Mouse (Mus musculus): ENCODE results near the gene Kdm4a.

Kdm4a gene

DNA sequence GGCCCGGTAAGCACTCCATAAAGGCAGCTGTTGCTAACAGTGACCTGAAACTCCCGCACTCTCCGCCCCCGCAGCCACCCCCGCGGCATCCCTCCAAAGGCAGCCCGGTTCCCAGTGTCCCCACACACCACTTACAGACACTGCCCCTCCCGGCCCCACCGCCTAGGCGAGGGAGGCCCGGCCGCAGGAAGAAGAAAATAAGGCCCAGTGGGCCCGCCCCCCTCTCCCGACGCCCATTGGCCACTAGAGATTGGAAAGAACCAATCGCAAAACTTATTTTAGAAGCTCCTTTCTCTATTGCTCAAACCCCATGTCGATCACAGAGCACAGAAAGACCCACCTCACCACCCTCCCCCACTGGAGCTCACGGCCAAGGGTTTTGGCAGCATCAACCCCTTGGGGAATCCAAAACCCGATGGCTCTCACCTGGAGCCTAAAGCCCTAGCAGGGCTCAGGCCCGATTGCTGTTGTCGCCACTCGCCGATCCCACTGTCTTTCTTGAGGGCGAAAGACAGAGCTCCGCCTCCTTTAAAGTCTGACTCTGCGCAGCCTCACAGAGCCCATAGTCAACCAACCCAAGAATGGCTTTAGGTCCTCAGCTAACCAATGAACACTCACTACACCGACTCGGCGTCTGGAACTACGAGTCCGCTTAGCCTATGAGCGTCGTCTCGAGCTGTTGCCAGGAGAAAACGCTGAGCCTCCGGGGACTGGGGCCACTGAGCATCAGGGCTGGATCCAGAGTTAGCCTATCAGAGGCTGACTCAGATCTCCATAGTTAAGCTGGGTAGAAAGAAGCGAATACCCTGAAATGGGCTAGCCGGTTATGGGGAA, at the start of gene Kdm4a:
Gene Kdm4a, minus strand, starts transcription at position 577 of the 834 bp plus-strand sequence.
- peak; percentile 81 to 85 for DNase-seq (ENCODE audit: low read depth in 1 of 2, low spot score in 2 of 2)

DNA sequence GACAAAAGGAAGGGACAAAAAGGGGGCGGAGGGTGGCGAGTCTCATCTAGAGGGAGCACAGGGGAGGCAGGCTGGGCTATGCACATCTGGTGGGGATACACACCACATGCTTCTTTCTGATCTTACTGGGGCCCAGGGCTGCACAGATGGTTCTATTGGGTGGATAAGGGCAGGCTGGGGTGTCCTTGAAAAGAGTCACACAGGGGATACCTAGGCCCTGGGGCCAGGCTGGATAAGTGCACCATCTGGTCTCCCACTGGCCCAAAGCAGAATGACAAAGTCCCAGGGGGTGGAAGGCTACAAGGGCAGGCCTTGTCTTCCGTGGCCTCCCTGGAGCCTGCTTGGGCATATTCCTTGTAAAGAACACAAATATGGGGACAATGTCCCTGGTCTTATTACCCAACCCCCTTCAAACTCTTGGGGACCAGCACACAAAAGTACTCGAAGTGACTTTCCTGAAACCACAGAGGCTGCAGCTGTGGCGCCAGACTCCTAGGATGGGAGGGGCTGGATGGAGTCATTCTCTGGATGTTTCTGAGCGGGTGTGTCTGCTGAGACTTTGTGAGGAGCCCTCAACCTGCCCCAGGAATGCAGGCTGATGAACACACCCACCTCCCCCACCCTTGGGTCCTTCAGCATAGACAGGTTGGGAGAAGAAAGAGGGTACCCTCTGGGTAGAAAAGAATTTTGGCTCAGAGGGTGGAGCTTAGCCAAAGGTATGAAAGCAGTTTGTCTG, 49.4 kb upstream of the Kdm4a start:
- DNase-seq (ENCODE audit: low read depth in 1 of 2, low spot score in 2 of 2), result no peak

DNA sequence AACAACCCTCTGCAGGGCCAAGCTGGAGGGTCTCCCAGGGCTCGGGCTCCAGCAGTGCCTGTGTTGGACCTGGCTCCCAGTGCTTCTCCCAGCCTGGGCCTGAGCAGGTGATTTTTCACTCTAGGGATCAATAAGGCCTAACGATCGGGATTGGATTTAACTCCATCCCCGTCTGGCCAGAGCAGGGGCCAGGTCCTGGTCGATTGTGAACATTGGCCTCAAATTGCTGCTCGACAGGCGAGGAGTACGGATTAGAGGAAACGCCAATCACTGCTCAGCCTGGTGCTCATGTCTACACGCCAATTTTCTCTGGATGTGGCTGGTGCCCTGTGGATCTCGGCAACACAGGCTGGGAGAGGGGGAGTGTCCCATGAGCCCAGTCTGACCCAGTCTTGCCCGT, 47.6 kb upstream of the Kdm4a start:
- no peak for DNase-seq (ENCODE audit: low read depth in 1 of 2, low spot score in 2 of 2)

DNA sequence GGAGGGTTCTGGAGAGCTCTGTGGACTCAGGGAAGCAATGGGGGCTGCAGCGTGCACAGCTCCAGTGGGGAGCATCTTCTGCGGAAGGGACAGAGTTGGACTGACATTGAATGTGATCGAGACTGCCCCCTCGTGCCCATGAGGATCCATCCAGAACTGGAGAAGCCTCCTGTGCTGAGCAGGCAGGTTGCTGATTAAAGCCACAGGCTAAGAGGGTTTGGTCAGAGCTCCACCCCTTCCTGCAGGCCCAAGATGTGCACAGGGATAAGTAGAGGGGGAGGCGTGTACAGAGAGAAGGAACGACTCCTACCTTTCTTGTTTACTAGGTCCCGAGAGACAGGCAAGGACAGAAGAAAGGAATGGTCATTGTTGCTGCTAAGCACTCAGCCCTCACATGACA, 41.4 kb upstream of the Kdm4a start:
- DNase-seq (ENCODE audit: low read depth in 1 of 2, low spot score in 2 of 2), result no peak

DNA sequence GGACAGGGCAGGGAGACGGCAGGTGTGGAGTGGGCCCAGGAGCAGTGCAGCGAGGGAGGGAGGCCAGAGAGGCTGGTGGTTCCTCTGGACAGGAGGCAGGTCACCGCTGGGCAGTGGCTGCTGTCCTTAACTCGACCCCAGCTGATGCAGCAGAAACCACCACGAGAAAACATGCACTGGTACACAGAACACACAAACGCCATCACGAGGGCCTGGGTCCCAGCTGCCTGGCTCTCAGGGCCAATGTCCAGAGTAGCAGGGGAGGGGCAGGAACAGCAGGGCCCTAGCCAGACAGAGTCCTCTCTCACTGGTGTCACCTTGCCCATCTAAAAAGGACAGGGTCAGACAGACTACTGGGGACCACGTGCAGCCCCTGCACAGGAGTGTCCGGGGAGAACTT, 40.9 kb upstream of the Kdm4a start:
- DNase-seq (ENCODE audit: low read depth in 1 of 2, low spot score in 2 of 2), result no peak

DNA sequence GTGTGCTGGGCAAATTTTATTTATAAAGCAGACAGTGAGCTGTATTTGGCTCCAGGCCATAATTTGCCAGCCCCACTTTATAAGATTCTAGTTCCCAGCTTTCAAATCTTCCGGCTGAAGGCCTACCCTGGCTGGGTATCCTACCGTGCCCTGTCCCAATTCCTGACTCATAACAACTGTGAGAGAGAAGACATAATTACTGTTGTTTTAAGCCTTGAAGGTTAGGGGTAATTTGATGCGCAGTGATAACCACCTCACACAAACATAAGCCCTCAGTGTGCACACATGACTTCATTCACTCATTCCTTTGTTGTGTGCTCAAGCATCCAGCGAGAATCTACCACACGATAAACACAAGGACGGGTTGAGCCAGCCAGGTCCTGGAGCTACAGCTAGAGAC, 39.6 kb upstream of the Kdm4a start:
- no peak for DNase-seq (ENCODE audit: low read depth in 1 of 2, low spot score in 2 of 2)

DNA sequence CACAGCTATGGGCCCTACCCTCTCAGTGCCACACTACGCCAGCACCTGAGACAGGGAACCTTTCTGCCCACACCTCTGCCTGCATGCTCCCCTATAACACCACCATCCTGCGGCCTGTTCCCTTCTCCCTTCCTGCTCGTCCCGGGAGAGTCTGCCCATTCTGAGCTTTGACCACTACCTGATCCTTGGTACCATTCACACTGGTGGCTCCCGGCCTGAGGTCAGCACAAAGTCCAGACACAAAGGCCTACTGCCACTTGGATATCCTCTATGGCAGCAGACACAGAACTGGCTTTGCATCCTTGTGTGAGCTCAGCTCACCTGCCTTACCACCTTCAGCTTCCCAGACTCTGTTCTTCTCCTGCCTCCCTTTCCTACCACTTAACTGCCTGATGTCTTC, 38.7 kb upstream of the Kdm4a start:
- DNase-seq (ENCODE audit: low read depth in 1 of 2, low spot score in 2 of 2), result no peak

DNA sequence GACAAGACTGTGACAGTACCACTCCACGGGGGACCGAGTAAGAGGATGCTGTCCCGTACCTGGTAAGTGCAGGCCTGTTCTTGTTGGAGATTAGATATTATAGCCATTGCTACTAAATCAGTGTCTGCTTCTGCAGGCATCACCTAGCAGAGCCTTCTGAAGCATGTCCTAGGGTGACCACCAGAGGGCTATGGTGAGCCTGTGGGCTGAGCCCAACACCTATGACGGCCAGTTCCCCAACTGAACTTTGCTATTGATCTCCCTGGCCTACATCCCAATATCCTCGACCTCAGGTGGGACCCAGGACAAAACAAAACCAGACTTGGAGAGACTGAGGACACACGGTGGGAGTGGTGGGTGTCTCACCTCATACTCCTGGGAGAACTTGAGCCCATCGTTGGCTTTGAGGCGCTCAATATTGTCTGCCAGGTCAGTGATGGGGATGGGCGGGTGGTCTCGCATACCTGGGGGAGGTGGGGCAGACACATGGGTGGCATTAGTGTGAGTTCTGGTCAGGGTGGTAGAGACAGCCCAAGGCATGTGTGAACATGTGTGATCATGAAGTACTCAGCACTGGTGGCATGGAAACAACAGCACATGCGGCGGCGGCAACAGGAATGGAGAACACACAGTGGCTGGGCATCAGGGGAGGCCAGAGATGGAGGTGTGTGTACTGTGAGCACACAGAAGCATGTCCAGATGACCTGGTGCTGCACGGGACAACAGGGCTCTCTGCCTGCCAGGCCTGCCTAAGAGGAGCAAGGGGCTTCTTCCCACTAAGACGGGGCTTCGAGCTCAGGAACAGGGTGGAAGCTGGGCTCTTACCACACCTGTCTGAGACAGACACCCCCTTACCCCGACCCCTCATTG, 37.1 kb upstream of the Kdm4a start:
- no peak for DNase-seq (ENCODE audit: low read depth in 1 of 2, low spot score in 2 of 2)

DNA sequence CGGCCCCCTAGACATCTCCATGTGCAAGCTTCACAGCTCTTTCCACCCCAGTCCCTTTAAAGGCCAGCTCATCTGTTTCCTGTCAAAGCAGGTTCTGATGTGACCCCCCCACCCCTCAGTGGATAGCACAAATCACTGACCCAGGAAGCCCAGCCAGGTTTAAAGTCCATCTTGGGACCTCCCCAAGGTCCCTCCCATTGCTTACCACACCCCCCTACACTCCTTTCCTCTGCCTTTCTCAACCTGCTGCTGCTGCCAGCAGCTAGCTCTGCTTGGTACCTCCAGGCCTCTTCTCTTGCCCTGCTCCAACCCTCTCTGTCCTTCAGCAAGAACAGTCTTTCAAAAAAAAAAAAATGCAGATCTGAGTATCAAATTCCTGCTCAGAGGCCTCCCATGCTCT, 35.0 kb upstream of the Kdm4a start:
- DNase-seq (ENCODE audit: low read depth in 1 of 2, low spot score in 2 of 2), result no peak

DNA sequence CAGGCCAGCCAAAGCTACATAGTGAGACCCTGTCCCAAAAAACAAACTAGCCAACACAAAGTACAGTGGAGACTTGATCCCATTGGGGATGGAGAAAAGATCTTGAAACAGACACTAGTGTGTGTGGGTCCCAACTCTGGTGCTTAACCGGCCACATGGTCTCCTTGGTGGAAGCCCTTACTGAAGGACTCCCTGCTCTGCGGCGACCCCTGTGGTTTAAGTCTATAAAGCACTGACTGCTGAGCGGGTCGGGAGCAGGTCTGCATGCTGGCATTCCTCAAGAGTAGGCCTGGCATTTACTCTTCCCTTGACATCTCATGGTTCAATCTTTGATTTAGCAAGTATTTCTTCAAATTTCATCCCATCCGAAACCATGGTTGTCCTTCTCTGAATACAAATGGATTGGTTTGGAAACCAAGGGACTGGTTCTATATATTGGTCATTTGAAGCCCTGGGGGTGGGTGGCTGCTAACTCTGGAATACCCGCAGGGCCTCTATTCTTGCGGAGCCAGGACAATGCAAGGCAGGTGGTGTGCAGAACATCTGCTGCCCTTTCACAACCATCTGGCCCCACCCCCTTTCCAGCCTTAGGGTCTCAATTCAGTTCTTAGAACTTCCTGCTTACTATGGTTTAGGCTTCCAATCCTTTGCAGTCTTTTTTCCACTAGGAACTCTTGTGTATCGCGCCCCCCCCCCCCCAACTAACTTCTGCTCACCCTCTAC, 27.2 kb upstream of the Kdm4a start:
- DNase-seq (ENCODE audit: low read depth in 1 of 2, low spot score in 2 of 2), result no peak

DNA sequence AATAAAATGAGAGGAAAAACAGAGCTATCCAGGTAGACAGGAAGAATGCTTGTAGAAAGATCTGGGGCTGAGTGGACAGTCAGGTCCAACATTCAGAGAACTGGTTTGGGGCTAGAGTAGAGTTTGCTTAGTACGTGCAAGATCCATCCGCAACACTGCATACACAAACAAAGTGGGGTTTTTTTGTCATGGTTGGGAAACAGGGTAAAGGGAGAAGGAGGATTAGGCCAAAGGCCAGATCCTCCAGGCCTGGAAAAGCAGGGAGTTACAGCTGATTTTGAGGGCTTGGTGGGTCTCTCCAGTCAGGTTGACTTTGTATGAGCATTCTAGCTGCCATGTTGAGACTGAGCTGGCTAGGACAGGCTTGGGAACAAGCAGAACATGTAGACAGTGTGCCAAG, 26.1 kb upstream of the Kdm4a start:
- DNase-seq (ENCODE audit: low read depth in 1 of 2, low spot score in 2 of 2), result no peak

DNA sequence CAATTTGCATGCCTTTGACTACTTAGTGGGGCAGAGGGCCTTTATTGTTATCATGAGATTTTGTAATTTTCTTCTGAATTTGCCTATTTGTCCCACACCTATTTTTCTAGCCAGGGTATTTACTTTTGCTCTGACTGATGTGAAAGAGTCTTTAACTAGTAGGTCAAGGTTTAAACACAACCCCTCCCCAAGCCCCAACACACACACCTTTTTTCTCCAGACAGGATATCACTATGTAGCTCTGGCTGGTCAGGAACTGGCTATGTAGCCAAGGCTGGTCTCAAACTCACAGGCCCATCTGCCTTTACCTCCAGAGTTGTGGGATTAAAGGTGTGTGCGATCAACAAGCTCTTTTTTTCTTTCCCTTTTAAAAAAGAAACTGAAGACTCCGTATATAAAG, 19.2 kb upstream of the Kdm4a start:
- DNase-seq (ENCODE audit: low read depth in 1 of 2, low spot score in 2 of 2), result no peak

DNA sequence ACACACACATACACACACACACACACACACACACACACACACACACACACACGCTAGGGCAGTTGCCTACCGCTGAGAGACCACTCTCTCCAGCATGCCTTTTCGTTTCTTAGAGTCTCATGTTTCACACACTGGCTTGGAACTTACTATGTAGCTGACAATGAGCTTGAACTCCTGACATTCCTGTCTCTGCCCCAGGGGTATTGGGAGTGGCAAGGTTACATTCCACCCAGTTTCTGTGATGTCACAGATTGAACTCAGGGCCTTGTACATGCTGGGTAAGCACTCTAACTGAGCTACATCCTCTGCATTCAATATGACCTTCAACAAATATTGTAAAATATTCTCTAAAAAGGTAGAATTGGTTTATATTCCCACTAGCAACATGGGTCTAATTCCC, 18.8 kb upstream of the Kdm4a start:
- no peak for DNase-seq (ENCODE audit: low read depth in 1 of 2, low spot score in 2 of 2)

DNA sequence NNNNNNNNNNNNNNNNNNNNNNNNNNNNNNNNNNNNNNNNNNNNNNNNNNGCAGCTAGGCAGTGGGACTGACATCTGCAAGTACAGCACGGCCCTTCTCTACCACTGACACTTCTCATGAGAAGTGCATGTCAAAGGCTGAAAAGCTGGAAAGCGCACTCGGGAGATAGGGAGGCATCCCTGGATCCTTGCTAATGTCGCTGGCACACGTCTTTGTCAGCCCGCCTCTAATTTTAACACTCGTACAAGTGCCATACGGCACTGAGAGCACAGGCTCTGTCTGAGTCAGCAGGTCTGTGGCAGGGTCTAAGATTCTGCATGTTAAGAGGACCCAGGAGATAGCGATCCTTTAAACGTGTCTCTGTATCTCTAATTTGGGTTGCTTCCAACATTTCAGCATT, 16.3 kb upstream of the Kdm4a start:
- no peak for DNase-seq (ENCODE audit: low read depth in 1 of 2, low spot score in 2 of 2)

DNA sequence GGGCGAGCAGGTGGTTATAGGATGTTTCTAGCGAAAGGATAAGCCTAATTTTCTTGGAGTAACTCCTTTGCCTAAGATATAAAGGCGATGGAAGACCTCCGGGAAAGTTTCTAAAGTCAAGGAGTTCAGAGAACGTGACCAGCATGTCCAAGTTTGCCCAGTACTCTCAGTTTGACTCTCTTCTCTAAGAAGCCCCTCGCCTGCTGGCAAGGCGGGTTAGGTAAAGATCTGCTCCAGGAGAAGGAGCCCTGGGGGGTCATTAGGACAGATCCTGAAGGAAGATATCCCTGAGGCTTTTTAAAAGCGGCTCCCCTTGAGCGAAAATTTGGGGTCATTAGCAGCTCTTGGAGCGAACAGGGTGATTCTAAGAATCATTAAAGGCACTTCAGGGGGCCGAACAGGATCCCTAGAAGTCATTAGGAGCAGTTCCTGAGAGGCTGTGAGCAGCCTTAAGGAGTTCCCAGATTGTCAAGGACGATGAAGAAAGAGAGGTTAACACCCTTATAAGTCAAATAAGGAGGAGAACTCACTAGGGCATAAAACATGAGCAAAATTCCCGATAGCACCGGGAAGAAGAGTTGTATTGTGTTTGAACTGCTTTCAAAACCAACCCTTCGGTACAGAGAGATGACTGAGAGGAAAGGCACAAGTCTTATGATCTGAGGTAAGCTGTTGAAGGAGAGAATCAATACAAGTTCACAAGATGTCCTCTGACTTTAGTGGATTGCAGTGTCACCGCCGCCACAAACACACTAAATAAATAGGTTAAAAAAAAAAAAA, 648 bp upstream of the Kdm4a start:
- DNase-seq (ENCODE audit: low read depth in 1 of 2, low spot score in 2 of 2), result no peak

DNA sequence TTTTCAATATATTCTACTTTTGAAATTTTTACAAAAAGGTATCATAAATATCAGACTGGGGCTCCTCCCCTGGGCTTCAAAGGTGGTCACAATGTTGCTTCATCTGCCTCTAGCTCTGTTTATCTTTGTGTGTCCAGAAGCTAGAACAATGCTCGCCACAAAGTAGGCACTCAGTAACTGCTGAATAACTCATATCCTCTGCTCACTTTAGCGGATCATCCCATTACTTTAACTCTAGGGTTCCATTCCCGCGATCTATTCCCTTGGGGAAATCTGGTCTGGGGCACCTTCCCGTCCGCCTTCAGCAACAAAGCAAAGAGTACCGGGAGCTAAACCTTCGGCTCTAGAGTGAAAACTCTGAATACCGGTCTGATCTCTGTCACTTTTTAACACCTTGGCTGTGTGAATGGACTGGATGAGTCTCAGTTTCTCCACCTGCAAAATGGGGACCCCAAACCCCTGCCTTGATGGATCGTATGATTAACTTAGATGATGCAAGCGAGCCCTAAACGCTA, 834 bp downstream of the Kdm4a start:
- DNase-seq (ENCODE audit: low read depth in 1 of 2, low spot score in 2 of 2), result no peak

DNA sequence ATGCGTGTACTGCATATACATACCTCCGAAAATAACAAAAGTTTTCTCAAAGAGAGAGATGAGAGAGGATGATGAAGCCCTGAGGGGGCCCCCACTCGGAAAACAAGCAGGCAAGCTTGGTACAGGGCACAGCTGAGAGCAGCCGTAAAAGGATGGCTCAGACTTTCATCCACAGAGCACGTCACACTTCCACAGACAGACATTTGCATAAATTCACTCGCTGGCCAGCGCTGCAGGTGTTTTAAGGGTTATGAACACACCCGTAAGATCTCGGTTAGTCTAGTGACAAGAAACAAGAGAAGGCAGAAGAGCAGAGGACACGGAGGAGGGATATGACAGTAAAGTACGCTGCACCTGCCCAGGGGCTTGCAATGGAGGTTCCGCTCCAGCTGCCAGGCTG, 7.4 kb downstream of the Kdm4a start:
- no peak for DNase-seq (ENCODE audit: low read depth in 1 of 2, low spot score in 2 of 2)

DNA sequence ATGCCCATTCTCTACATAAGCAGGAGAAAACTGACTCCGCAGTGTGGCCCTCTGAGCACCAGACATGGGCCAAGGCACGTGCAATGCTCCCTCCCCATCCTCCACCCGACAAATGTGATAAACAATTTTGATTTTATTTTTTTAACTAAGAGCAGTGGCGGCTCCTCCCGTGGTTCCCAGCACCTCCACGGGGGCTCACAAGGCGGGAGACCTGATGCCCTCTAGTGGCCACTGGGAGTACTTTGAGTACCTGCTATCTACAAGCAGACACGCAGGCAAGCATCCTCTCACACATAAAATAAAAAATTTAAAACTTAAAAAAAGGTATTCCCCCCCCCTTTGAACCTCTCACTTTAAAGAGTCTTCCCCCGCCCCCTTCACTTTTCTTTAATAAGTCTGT, 8.8 kb downstream of the Kdm4a start:
- DNase-seq (ENCODE audit: low read depth in 1 of 2, low spot score in 2 of 2), result no peak

DNA sequence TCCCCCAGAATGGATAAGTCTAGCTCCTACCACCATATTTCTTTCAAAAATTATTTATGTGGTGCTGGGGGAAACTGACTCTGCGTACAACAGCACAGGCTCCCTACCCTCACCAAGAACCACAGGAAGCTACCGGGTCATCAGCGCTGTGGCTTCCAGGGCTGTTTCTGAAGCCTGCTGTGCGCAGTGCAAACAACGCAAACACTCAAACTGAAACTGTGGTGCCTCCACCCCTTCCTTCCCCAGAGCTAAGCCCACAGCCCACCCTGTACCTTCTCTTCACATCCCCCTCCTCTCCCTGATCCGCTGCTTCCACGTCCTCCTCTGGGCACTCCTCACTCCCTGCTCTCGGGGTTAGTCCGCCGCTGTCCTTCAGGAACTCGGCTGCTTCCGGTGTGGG, 17.7 kb downstream of the Kdm4a start:
- no peak for DNase-seq (ENCODE audit: low read depth in 1 of 2, low spot score in 2 of 2)

DNA sequence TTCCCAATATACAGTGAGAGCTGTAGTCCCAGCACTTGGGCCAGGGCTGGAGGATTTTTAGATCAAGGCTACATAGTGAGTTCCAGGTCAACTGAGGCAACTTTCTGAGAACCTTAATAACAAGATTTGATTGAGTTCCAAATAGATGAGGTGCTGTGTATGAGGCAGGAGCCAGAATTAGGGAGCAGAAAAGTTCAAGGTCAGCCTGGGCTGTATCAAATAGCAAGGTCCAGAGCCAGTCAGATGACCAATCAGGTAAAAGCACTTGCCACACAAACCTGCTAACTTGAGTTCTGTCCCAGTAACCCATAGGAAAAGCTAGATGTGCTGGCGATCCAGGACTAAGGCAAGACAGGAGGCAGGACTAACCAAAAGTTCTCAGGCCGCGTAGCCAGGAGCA, 22.2 kb downstream of the Kdm4a start:
- DNase-seq (ENCODE audit: low read depth in 1 of 2, low spot score in 2 of 2), result no peak

Measured in monocyte, adult 2 months (primary cell).